ENCODE assay signal across 11 mouse cellular contexts in genomic region chr7:83813465-83813864, GRCm38 (mm10). TPM values are rescaled to one million over a fixed set of nuclear protein-coding genes. Genes with fewer than 3 reads are reported as not detected.
DNase-seq lines count a peak whose midpoint lies in the region; ATAC-seq and TF ChIP-seq lines count a peak whose summit lies in the region.
"Had no signal": no experiment of that assay in that cellular context is flagged by ENCODE, and none has a peak within 500 bp of the region (broad histone marks: within the 10 kb centered on the region; RNA-seq: fewer than 3 reads in every experiment).

No protein-coding gene starts in this region.

- H3K4me3 ChIP-seq in heart, postnatal 0 days (ENCODE audit: low read depth, low read length) = no peak overlapping the region
- no peak overlapping the region for H3K4me3 ChIP-seq in CH12.LX (replicated peaks in 1 of 3; ENCODE audit: low read depth in 2 of 3, low read length in 2 of 3, poor library complexity in 1 of 3)
- H3K4me3 ChIP-seq in embryonic facial prominence, embryonic 11.5 days (ENCODE audit: low read depth, low read length) = no peak overlapping the region
- H3K4me3 ChIP-seq in limb, embryonic 14.5 days (replicated peaks; ENCODE audit: low read length) = no peak overlapping the region
- H3K4me3 ChIP-seq: erythroblast, embryonic 14.5 days; hindbrain, embryonic 15.5 days had no signal

- no peak for TF ChIP-seq CTCF in heart, postnatal 0 days (IDR thresholded peaks at IDR 0.05; ENCODE audit: low read depth)
- no peak for TF ChIP-seq CTCF in CH12.LX (conservative IDR thresholded peaks at IDR 0.05 in 1 of 2, IDR thresholded peaks at IDR 0.05 in 1 of 2; ENCODE audit: low read depth in 2 of 2, low read length in 2 of 2)

- no peaks in the 10 kb centered on the region for H3K9me3 ChIP-seq in heart, postnatal 0 days (replicated peaks; ENCODE audit: control insufficient read depth, low read length)
- no peaks in the 10 kb centered on the region for H3K9me3 ChIP-seq in CH12.LX (replicated peaks; ENCODE audit: low read length)
- H3K9me3 ChIP-seq in embryonic facial prominence, embryonic 11.5 days (replicated peaks; ENCODE audit: control insufficient read depth, low read length) = no peaks in the 10 kb centered on the region
- no peaks in the 10 kb centered on the region for H3K9me3 ChIP-seq in limb, embryonic 14.5 days (ENCODE audit: control insufficient read depth, low read length)
- H3K9me3 ChIP-seq: hindbrain, embryonic 15.5 days had no signal

- DNase-seq in heart, postnatal 0 days (ENCODE audit: low spot score) = no peak
- DNase-seq in heart, adult 8-10 months (ENCODE audit: low spot score) = no peak
- no peak for DNase-seq in CH12.LX (ENCODE audit: extremely low read depth)
- DNase-seq in embryonic facial prominence, embryonic 11.5 days (ENCODE audit: low spot score) = no peak
- DNase-seq in limb, embryonic 14.5 days (ENCODE audit: low spot score) = peak; percentile 40
- DNase-seq in adrenal gland, adult 18-20 months (ENCODE audit: low spot score in 2 of 2) = no peak
- DNase-seq in cerebellum, postnatal 25 days = no peak
- no peak for DNase-seq in layer of hippocampus, postnatal 25 days (ENCODE audit: extremely low spot score in 1 of 2, low spot score in 1 of 2)
- DNase-seq: left cerebral cortex, postnatal 4 days had no signal

- H3K36me3 ChIP-seq in heart, postnatal 0 days (replicated peaks; ENCODE audit: control insufficient read depth, insufficient read depth, low read length) = no peaks in the 10 kb centered on the region
- H3K36me3 ChIP-seq in CH12.LX (replicated peaks in 1 of 2; ENCODE audit: control insufficient read depth in 1 of 2, insufficient read depth in 1 of 2, low read length in 1 of 2) = no peaks in the 10 kb centered on the region
- H3K36me3 ChIP-seq in embryonic facial prominence, embryonic 11.5 days (replicated peaks; ENCODE audit: control insufficient read depth, insufficient read depth, low read depth, low read length) = no peaks in the 10 kb centered on the region
- H3K36me3 ChIP-seq in limb, embryonic 14.5 days (ENCODE audit: control insufficient read depth, insufficient read depth, low read length) = no peaks in the 10 kb centered on the region
- H3K36me3 ChIP-seq: hindbrain, embryonic 15.5 days had no signal

- WGBS in heart, postnatal 0 days = 13% methylated on average over 3 of the region's 3 CpGs
- 9% methylated on average over 3 of the region's 3 CpGs for WGBS in embryonic facial prominence, embryonic 11.5 days
- 9% methylated on average over 3 of the region's 3 CpGs for WGBS in limb, embryonic 14.5 days

- peak overlapping the region; percentile 80 for H3K27ac ChIP-seq in heart, postnatal 0 days (ENCODE audit: low read depth)
- no peak overlapping the region for H3K27ac ChIP-seq in CH12.LX (ENCODE audit: insufficient read depth, low read depth)
- peak overlapping the region; percentile 93 for H3K27ac ChIP-seq in embryonic facial prominence, embryonic 11.5 days (replicated peaks; ENCODE audit: low read depth, low read length)
- peak overlapping the region; percentile 76 for H3K27ac ChIP-seq in limb, embryonic 14.5 days (replicated peaks; ENCODE audit: low read depth, low read length)

- no peak for TF ChIP-seq POLR2A in CH12.LX (IDR thresholded peaks at IDR 0.05; ENCODE audit: low read depth, low read length)
- no peak for TF ChIP-seq POLR2A in limb, embryonic 14.5 days (IDR thresholded peaks at IDR 0.05; ENCODE audit: borderline replicate concordance, extremely low read depth, insufficient read depth, insufficient read length)

- dilution Hi-C loops in CH12.LX (cut with MboI; ENCODE audit: extremely low pct_ligation_motif_present, extremely low pct_unique_long_range_greater_than_20kb, low sequenced_read_pairs) = no loop called here

- TF ChIP-seq RAD21 in CH12.LX (IDR thresholded peaks at IDR 0.05; ENCODE audit: low read depth, low read length) = no peak

- no peak for TF ChIP-seq EP300 in heart, postnatal 0 days (IDR thresholded peaks at IDR 0.05; ENCODE audit: low read depth)
- no peak for TF ChIP-seq EP300 in CH12.LX (IDR thresholded peaks at IDR 0.05; ENCODE audit: low read length)

- H3K79me2 ChIP-seq in CH12.LX (replicated peaks; ENCODE audit: control insufficient read depth, extremely low read depth, insufficient read depth, poor library complexity, severe bottlenecking) = no peaks in the 10 kb centered on the region

- no peaks in the 10 kb centered on the region for H3K27me3 ChIP-seq in heart, postnatal 0 days (ENCODE audit: control insufficient read depth, insufficient read depth, low read length)
- no peaks in the 10 kb centered on the region for H3K27me3 ChIP-seq in CH12.LX (replicated peaks)
- H3K27me3 ChIP-seq in embryonic facial prominence, embryonic 11.5 days (ENCODE audit: control insufficient read depth, insufficient read depth, low read length) = no peaks in the 10 kb centered on the region
- H3K27me3 ChIP-seq in limb, embryonic 14.5 days (ENCODE audit: control insufficient read depth, insufficient read depth, low read length) = no peaks in the 10 kb centered on the region
- H3K27me3 ChIP-seq: hindbrain, embryonic 15.5 days had no signal

- H3K4me1 ChIP-seq in heart, postnatal 0 days (ENCODE audit: control insufficient read depth, insufficient read depth) = peaks cover 21% of the 10 kb centered on the region; the same call in 1 of the 2 replicates
- H3K4me1 ChIP-seq in CH12.LX (ENCODE audit: control insufficient read depth in 1 of 2, insufficient read depth in 2 of 2) = peaks cover 12 to 53% of the 10 kb centered on the region in 2 experiments
- H3K4me1 ChIP-seq in embryonic facial prominence, embryonic 11.5 days (ENCODE audit: control insufficient read depth, insufficient read depth, low read length) = peaks cover 10% of the 10 kb centered on the region
- peaks cover 56% of the 10 kb centered on the region for H3K4me1 ChIP-seq in limb, embryonic 14.5 days (ENCODE audit: control insufficient read depth, insufficient read depth, low read length)

- peak overlapping the region; percentile 31; the same call in 1 of the 2 replicates for H3K9ac ChIP-seq in heart, postnatal 0 days (replicated peaks; ENCODE audit: low read depth, low read length)
- H3K9ac ChIP-seq in CH12.LX (ENCODE audit: insufficient read depth, low read depth) = no peak overlapping the region
- H3K9ac ChIP-seq in embryonic facial prominence, embryonic 11.5 days (replicated peaks; ENCODE audit: low read length) = peak overlapping the region; percentile 35; the same call in 1 of the 2 replicates
- H3K9ac ChIP-seq in limb, embryonic 14.5 days (ENCODE audit: low read depth, low read length, severe bottlenecking) = no peak overlapping the region; the same call in 1 of the 2 replicates
- H3K9ac ChIP-seq: hindbrain, embryonic 15.5 days had no signal

- in situ Hi-C loops in CH12.LX (cut with MboI; ENCODE audit: low pct_ligation_motif_present, low pct_unique_long_range_greater_than_20kb, low sequenced_read_pairs) = no loop called here

- no peak for ATAC-seq in heart, postnatal 0 days (ENCODE audit: insufficient read depth, low read depth)
- peak; percentile 36; the same call in 1 of the 2 replicates for ATAC-seq in embryonic facial prominence, embryonic 11.5 days (replicated peaks; ENCODE audit: insufficient number of reproducible peaks, low FRiP score, low TSS enrichment, low read depth)
- ATAC-seq in limb, embryonic 14.5 days (ENCODE audit: low FRiP score, low read depth) = peak; percentile 56

- H3K4me2 ChIP-seq in heart, postnatal 0 days (ENCODE audit: low read depth, low read length) = peak overlapping the region; percentile 30
- H3K4me2 ChIP-seq in CH12.LX (ENCODE audit: insufficient read depth, low read depth, poor library complexity, severe bottlenecking) = no peak overlapping the region
- H3K4me2 ChIP-seq in embryonic facial prominence, embryonic 11.5 days (ENCODE audit: low read depth, low read length) = no peak overlapping the region
- no peak overlapping the region; the same call in 1 of the 2 replicates for H3K4me2 ChIP-seq in limb, embryonic 14.5 days (replicated peaks; ENCODE audit: low read depth, low read length, severe bottlenecking)
- H3K4me2 ChIP-seq: hindbrain, embryonic 15.5 days had no signal

TF ChIP-seq in CH12.LX, 34 proteins besides CTCF, POLR2A, EP300 and RAD21:
- 0 out of 2 replicates have a peak, but pooled peaks have one; percentile 42 for TF ChIP-seq CHD2 (IDR thresholded peaks at IDR 0.05; ENCODE audit: low read length)
- no peak for TF ChIP-seq TBP (conservative IDR thresholded peaks at IDR 0.05; ENCODE audit: low read depth, low read length)
- no peak for TF ChIP-seq ELF1 (IDR thresholded peaks at IDR 0.05; ENCODE audit: low read depth, low read length)
- no peak for TF ChIP-seq JUND (conservative IDR thresholded peaks at IDR 0.05; ENCODE audit: low read depth, low read length)
- TF ChIP-seq ZKSCAN1 (IDR thresholded peaks at IDR 0.05; ENCODE audit: borderline replicate concordance, low read depth, low read length) = no peak
- no peak for TF ChIP-seq TCF12 (IDR thresholded peaks at IDR 0.05; ENCODE audit: low read depth, low read length)
- no peak for TF ChIP-seq MXI1 (IDR thresholded peaks at IDR 0.05; ENCODE audit: low read depth, low read length)
TF ChIP-seq in CH12.LX: peak in this region for 1.

RNA-seq across cellular contexts. Expression of gene Cfap161, which starts 18.8 kb away (rescaled TPM):
- 0.50 TPM in 1 of 2 replicates, not detected in the other for total RNA-seq in heart, postnatal 0 days (2014; rRNA removed; ENCODE audit: low replicate concordance)
- 0.78 and 0.90 TPM in 2 replicates for polyA plus RNA-seq in heart, postnatal 0 days (2015; fragmentation: Nextera tagmentation; extraction: Ambion mirVana)
- total RNA-seq in heart, adult 8-10 months (2022) = not detected
- total RNA-seq in CH12.LX (2012; rRNA removed) (0.08 TPM in 1 of 2 replicates, not detected in the other), CH12.LX (2014; rRNA removed) (0.42 TPM in 1 of 2 replicates, not detected in the other)
- 0.17 TPM in 1 of 2 replicates, not detected in the other for polyA plus RNA-seq in CH12.LX (2012; ENCODE audit: insufficient read length, low read depth)
- polyA plus RNA-seq in embryonic facial prominence, embryonic 11.5 days (2014; fragmentation: Nextera tagmentation; extraction: Ambion mirVana) = 0.41 TPM in 1 of 2 replicates, not detected in the other
- polyA plus RNA-seq in limb, embryonic 14.5 days (2012; rRNA removed) = 0.54 and 0.82 TPM in 2 replicates
- 0.28 and 0.29 TPM in 2 replicates for polyA plus RNA-seq in limb, embryonic 14.5 days (2014; fragmentation: Nextera tagmentation; extraction: Ambion mirVana)
- under 1 TPM; 0.63 to 0.74 TPM for total RNA-seq in adrenal gland, adult 18-20 months (2021)
- under 1 TPM; 0.86 to 0.87 TPM for total RNA-seq in layer of hippocampus, postnatal 25 days (2021)
- polyA plus RNA-seq: erythroblast, embryonic 14.5 days had no signal

Comparison
In these comparisons a context has a peak if more than half of its experiments do, and no peak if none do; other contexts are left out.
1. H3K9ac ChIP-seq: peak in heart, postnatal 0 days (single experiment) and embryonic facial prominence, embryonic 11.5 days (single experiment); none in CH12.LX (single experiment) and limb, embryonic 14.5 days (single experiment).